Mouse (Mus musculus) heart, adult 2 months (tissue): ENCODE measurements around the gene Gm21891. TPM values are rescaled to one million over a fixed set of nuclear protein-coding genes. Genes with fewer than 3 reads are reported as not detected.
"Not testable (repeated sequence)": the region's sequence is repeated elsewhere in the genome, so short reads cannot be mapped to it uniquely, and the experiment has no call there.

Source experiments
- DNase-seq, 2 experiments: peaks; one replicate each; pipeline ENCODE4 v3.0.0; 2021
- H3K27ac ChIP-seq: fragments of 200-600 bp; 2 replicates; pipeline ENCODE4 v1.8.1; 2022
- H3K27me3 ChIP-seq: fragments of 200-500 bp; 2 replicates; pipeline ENCODE4 v1.6.1; 2012; ENCODE audit warnings: mild to moderate bottlenecking, low read length, inconsistent platforms, mixed read lengths; ENCODE audit not compliant: control insufficient read depth, insufficient read depth
- H3K36me3 ChIP-seq: fragments of 200-500 bp; 2 replicates; pipeline ENCODE4 v1.6.1; 2012; ENCODE audit warnings: low read length, inconsistent platforms; ENCODE audit not compliant: control insufficient read depth, insufficient read depth
- H3K4me1 ChIP-seq: fragments of 200-500 bp; 2 replicates; pipeline ENCODE4 v1.6.1; 2011; ENCODE audit warnings: low read length; ENCODE audit not compliant: control insufficient read depth, insufficient read depth
- H3K4me3 ChIP-seq: fragments of 200-600 bp; 2 replicates; pipeline ENCODE4 v1.8.1; 2022
- H3K79me2 ChIP-seq: fragments of 200-500 bp; replicated peaks from 2 replicates; pipeline ENCODE4 v1.6.1; 2012; ENCODE audit warnings: mild to moderate bottlenecking, inconsistent platforms, low read length, moderate library complexity, mixed read lengths; ENCODE audit not compliant: control insufficient read depth, insufficient read depth
- H3K9ac ChIP-seq: fragments of 200-500 bp; 2 replicates; pipeline ENCODE4 v1.6.1; 2012; ENCODE audit warnings: low read depth, mild to moderate bottlenecking, control low read depth, inconsistent platforms, low read length, mixed read lengths
- WGBS: fragments of 180-500 bp; shearing (Covaris S2); methylation state at CpG from one replicate; pipeline ENCODE4 v1.1.7; 2018; 5-methylcytosine and 5-hydroxymethylcytosine counted together
- intact Hi-C: fragments of 180-260 bp; cut with DNase I; formaldehyde crosslinking; loops from one replicate; pipeline ENCODE4 v1.15.1; 2025
- long read RNA-seq: library from polyadenylated mRNA; stranded (forward); transcript quantifications from one replicate; pipeline ENCODE4 v2.0.0, GENCODE M21; 2021
- polyA plus RNA-seq: library from polyadenylated mRNA; depleted of rRNA; stranded (reverse); fragments of >200 nt; gene quantifications from 2 replicates; pipeline ENCODE4 v1.2.3, GENCODE M21; 2012; rRNA removed
- total RNA-seq, 2 experiments: library from RNA; stranded (reverse); gene quantifications; 2 replicates each; pipeline ENCODE4 v1.2.3; 2021

The Gm21891 gene
- total RNA-seq (not detected), polyA plus RNA-seq (not detected in 2 replicates)
- long read RNA-seq, result 0 reads

DNA sequence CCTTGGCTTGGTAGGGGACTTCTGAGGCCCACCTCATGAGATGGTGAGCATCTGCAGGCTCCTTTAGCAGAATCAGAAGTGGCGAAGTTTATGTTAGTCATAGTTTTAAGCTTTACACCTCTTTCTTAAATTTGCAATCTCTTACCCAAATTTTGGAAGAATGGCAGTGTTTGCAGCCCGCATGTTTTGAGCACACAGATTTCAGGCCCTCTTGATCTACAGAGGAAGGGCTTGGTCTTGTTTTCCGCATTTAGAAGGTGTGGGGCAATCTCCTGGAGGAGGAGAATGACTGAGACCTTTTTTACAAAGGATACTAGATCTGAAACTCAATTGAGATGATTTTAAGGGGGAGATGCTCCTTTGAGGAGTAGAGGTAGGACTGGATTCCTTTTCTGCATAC is at the start of gene Gm21891:
TSS of gene Gm21891 (minus strand) at position 101 of the 400 bp plus-strand sequence.
- no CpG with 5 or more reads among the region's 3 CpGs for WGBS
- DNase-seq, H3K36me3 ChIP-seq, H3K9ac ChIP-seq, H3K4me3 ChIP-seq, H3K27ac ChIP-seq, H3K4me1 ChIP-seq, intact Hi-C loops, H3K79me2 ChIP-seq, H3K27me3 ChIP-seq: not testable (repeated sequence)

DNA sequence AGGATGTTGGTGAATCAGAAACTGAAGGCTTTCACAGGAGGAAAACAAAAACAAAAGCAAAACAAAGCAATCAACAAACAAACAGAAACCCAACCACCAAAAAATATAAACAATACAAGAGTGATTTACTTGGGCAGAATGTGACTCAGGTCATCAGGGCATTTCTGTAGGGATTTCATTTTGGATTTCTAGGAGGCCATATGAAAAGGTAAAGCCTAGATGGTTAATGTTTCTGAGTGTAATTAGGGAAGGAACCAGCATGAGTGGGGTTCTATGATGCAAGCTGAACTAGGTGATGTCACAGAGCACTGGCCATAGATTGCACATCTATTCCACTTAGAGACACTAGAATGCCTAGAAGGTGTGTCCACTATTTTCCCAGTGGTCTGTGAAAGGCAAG is 28.4 kb upstream of the Gm21891 start, which contains the start of gene Gm21425:
TSS of gene Gm21425 (plus strand) at position 301 of the 400 bp plus-strand sequence.
- H3K4me1 ChIP-seq, H3K4me3 ChIP-seq, H3K9ac ChIP-seq, H3K36me3 ChIP-seq, H3K27ac ChIP-seq, intact Hi-C loops, H3K27me3 ChIP-seq, DNase-seq, H3K79me2 ChIP-seq: not testable (repeated sequence)

Other genes starting within 250 kb of the Gm21891 start
- not detected for gene Gm20807, start 90.6 kb downstream of the Gm21891 start, total RNA-seq
- not detected in 2 replicates for gene Gm20807, start 90.6 kb downstream of the Gm21891 start, polyA plus RNA-seq
- gene Gm21425, start 28.5 kb upstream of the Gm21891 start, total RNA-seq, result not detected
- not detected in 2 replicates for gene Gm21425, start 28.5 kb upstream of the Gm21891 start, polyA plus RNA-seq
- not detected for gene Gm21828, start 90.4 kb upstream of the Gm21891 start, total RNA-seq
- not detected in 2 replicates for gene Gm21828, start 90.4 kb upstream of the Gm21891 start, polyA plus RNA-seq
- not detected for gene Gm21440, start 118.9 kb upstream of the Gm21891 start, total RNA-seq
- not detected in 2 replicates for gene Gm21440, start 118.9 kb upstream of the Gm21891 start, polyA plus RNA-seq
- not detected for gene Gm21454, start 119.0 kb upstream of the Gm21891 start, total RNA-seq
- gene Gm21454, start 119.0 kb upstream of the Gm21891 start, polyA plus RNA-seq, result not detected in 2 replicates
- not detected for gene Gm21725, start 215.6 kb upstream of the Gm21891 start, total RNA-seq
- not detected in 2 replicates for gene Gm21725, start 215.6 kb upstream of the Gm21891 start, polyA plus RNA-seq